Mouse (Mus musculus) G1E (cell line): ENCODE data around the gene H2-Q6.
"Not testable (repeated sequence)": the region's sequence is repeated elsewhere in the genome, so short reads cannot be mapped to it uniquely, and the experiment has no call there.

Experiments used
- CTCF ChIP-seq: IDR thresholded peaks from 2 replicates; pipeline ENCODE4 v1.5.1; 2012; ENCODE audit warnings: low read depth, low read length, inconsistent platforms, mixed read lengths
- GATA1 ChIP-seq: IDR thresholded peaks from 2 replicates; pipeline ENCODE4 v1.6.1; 2012; ENCODE audit warnings: borderline replicate concordance, low read length, inconsistent platforms, mixed read lengths
- GATA2 ChIP-seq: IDR thresholded peaks from 2 replicates; pipeline ENCODE4 v1.6.1; 2012; ENCODE audit warnings: low read depth, low read length, inconsistent platforms, borderline replicate concordance
- TAL1 ChIP-seq: conservative IDR thresholded peaks from 2 replicates; pipeline ENCODE4 v1.6.1; 2012; ENCODE audit warnings: low read depth, low read length, inconsistent platforms, mixed read lengths

DNA sequence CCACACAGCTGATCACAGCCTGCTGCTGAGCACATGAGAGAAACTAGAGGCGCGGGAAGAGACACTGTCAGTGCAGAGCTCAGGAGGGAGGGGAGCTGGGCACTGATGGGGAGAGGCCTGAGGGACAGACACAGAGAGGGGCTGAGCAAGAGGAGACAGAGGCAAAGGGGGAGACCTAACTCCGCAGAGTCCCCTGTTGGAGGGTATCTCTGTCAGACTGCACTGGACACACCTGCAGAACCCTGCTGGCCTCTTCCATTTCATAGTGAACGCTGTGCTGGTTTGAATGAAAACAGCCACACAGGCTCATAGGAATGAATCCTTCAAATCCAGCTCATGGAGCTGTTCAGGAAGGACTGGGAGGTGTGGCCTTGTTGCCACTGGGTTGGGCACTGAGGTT lies 3.3 kb upstream of the H2-Q6 start:
- TF ChIP-seq GATA2, CTCF, TAL1, GATA1: not testable (repeated sequence)
